Mouse (Mus musculus) G1E (cell line): ENCODE data around the gene Cnn3. TPM values are rescaled to one million over a fixed set of nuclear protein-coding genes. Genes with fewer than 3 reads are reported as not detected.

Experiments used
- ATAC-seq: 2 replicates; pipeline ENCODE4 v1.8.0; 2016; ENCODE audit warnings: mild to moderate bottlenecking; ENCODE audit not compliant: insufficient number of reproducible peaks, poor library complexity, low FRiP score, severe bottlenecking; ENCODE audit errors: extremely low read depth
- DNase-seq: peaks from one replicate; pipeline ENCODE4 v3.0.0; 2012; ENCODE audit warnings: low spot score
- H3K27me3 ChIP-seq: 2 replicates; pipeline ENCODE4 v1.6.1; 2012; ENCODE audit warnings: mild to moderate bottlenecking, low read length, inconsistent platforms; ENCODE audit not compliant: insufficient read depth
- H3K36me3 ChIP-seq: replicated peaks from 2 replicates; pipeline ENCODE3; 2012; ENCODE audit warnings: mild to moderate bottlenecking, inconsistent platforms
- H3K4me1 ChIP-seq: 2 replicates; pipeline ENCODE4 v1.6.1; 2012; ENCODE audit warnings: low read depth, low read length, inconsistent platforms, mixed read lengths; ENCODE audit not compliant: insufficient read depth
- H3K4me3 ChIP-seq: 2 replicates; pipeline ENCODE4 v1.5.1; 2012; ENCODE audit warnings: low read depth, mild to moderate bottlenecking, inconsistent platforms, low read length, moderate library complexity, mixed read lengths
- H3K9me3 ChIP-seq: replicated peaks from 2 replicates; pipeline ENCODE4 v1.6.1; 2012; ENCODE audit warnings: inconsistent platforms
- CTCF ChIP-seq: IDR thresholded peaks from 2 replicates; pipeline ENCODE4 v1.5.1; 2012; ENCODE audit warnings: low read depth, low read length, inconsistent platforms, mixed read lengths
- GATA1 ChIP-seq: IDR thresholded peaks from 2 replicates; pipeline ENCODE4 v1.6.1; 2012; ENCODE audit warnings: borderline replicate concordance, low read length, inconsistent platforms, mixed read lengths
- GATA2 ChIP-seq: IDR thresholded peaks from 2 replicates; pipeline ENCODE4 v1.6.1; 2012; ENCODE audit warnings: low read depth, low read length, inconsistent platforms, borderline replicate concordance
- POLR2AphosphoS5 ChIP-seq: IDR thresholded peaks from 2 replicates; pipeline ENCODE4 v1.6.1; 2012; ENCODE audit warnings: low read depth, low read length, inconsistent platforms; ENCODE audit not compliant: insufficient replicate concordance
- TAL1 ChIP-seq: conservative IDR thresholded peaks from 2 replicates; pipeline ENCODE4 v1.6.1; 2012; ENCODE audit warnings: low read depth, low read length, inconsistent platforms, mixed read lengths
- polyA plus RNA-seq: library from polyadenylated mRNA; stranded (reverse); fragments of >175 nt; gene quantifications from 2 replicates; pipeline ENCODE4 v1.2.3, GENCODE M21; 2012
- total RNA-seq, 2 experiments: library from RNA; stranded (forward) in 1 of 2; stranded (reverse) in 1 of 2; fragments of 200-1000 nt in 1 of 2; fragments of >200 nt in 1 of 2; fragmentation: Nextera tagmentation in 1 of 2; gene quantifications; 2 replicates each; pipeline ENCODE4 v1.2.3; 2014 to 2017

Gene Cnn3
- total and polyA plus RNA-seq, 3 experiments: 0.33 TPM; not detected in 2

DNA sequence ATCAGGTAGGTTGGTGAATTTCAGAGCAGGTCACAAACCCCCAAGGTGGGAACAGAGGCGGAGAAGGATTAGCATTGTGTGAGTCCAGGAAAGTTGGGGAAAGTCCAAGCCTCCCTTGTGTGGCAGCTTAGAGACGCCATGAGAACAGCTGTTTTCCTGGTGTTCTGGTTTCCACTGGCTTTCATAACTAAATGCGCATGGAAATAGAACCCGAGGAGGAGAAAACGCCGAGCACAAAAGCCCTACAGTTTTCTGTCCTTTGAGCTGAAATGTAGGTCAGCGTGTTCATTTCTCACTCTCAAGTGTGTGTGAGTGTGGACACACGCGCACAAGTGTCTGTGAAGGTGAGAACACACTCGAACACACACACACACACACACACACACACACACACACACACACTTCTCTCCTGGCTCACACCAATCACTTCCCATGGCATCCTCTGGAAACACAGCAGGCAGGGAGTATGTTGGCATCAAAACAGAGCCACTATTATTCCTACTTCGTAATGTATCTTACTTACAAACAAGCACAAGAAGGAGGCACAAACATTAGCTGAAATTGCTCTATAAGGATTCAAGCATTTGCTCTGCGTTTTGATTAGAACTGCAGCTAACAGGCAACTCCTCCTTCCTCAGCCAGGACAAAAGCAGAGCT lies 63.3 kb downstream of the Cnn3 start:
- Histone ChIP-seq H3K4me3 (no peak overlapping the region), H3K9me3 (no peaks in the 10 kb centered on the region), H3K4me1 (no peaks in the 10 kb centered on the region), H3K27me3 (peaks cover 14% of the 10 kb centered on the region; the same call in 1 of the 2 replicates), H3K36me3 (no peaks in the 10 kb centered on the region)
- TF ChIP-seq GATA1: no peak
- TF ChIP-seq GATA2: no peak
- no peak for TF ChIP-seq CTCF
- no peak for TF ChIP-seq POLR2AphosphoS5
- no peak for TF ChIP-seq TAL1
- DNase-seq: no peak
- ATAC-seq: no peak

DNA sequence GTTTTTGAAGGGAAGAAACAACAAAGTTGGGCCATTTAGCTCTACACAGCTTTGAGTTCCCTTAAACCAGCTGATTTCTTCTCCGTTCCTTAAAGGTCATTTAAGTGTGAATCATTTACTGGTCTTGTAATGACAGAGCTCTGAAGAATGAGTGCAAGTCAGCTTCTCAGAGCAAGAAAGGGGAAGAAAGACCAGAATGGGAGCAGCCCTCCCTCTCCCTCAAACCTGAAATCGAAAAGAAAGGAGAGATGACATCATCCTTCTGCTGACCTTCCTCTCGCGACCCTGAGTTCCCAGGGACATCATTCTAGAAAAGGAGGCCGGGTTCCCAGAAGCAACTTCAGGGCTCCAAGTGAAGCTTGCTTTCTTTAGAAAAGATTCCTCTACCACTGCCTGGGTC lies 64.6 kb downstream of the Cnn3 start:
- H3K9me3 ChIP-seq: no peaks in the 10 kb centered on the region
- no peaks in the 10 kb centered on the region for H3K4me1 ChIP-seq
- DNase-seq (no peak), ATAC-seq (no peak)
- H3K36me3 ChIP-seq: no peaks in the 10 kb centered on the region
- H3K27me3 ChIP-seq: peaks cover 10% of the 10 kb centered on the region; the same call in 1 of the 2 replicates
- H3K4me3 ChIP-seq: no peak overlapping the region
- TF ChIP-seq GATA2 (no peak), CTCF (no peak), TAL1 (no peak), POLR2AphosphoS5 (no peak), GATA1 (no peak)

DNA sequence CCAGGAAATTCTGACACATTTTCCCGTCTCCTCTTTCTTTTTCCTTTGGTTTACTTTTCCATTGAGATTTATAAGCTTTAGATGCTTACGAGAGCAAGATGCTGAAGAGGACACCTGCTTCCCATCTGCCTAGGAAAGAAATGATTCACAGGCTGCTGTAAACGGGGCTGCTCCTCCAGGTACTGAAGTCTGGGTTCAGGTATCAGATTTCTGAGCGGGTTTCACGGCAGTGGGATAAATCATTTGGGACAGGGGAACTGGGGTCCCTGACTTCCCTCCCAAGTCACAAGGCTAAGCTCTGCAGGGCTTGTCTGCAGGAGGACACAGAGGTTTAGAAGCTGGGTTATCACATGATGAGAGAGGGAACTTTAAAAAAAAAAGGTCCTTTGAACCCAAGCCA lies 65.7 kb downstream of the Cnn3 start:
- ATAC-seq (no peak), DNase-seq (no peak)
- no peaks in the 10 kb centered on the region for H3K9me3 ChIP-seq
- no peak overlapping the region for H3K4me3 ChIP-seq
- H3K27me3 ChIP-seq: peaks cover 8% of the 10 kb centered on the region; the same call in 1 of the 2 replicates
- TF ChIP-seq GATA1 (no peak), GATA2 (no peak), TAL1 (no peak), POLR2AphosphoS5 (no peak), CTCF (no peak)
- H3K36me3 ChIP-seq: no peaks in the 10 kb centered on the region
- no peaks in the 10 kb centered on the region for H3K4me1 ChIP-seq

DNA sequence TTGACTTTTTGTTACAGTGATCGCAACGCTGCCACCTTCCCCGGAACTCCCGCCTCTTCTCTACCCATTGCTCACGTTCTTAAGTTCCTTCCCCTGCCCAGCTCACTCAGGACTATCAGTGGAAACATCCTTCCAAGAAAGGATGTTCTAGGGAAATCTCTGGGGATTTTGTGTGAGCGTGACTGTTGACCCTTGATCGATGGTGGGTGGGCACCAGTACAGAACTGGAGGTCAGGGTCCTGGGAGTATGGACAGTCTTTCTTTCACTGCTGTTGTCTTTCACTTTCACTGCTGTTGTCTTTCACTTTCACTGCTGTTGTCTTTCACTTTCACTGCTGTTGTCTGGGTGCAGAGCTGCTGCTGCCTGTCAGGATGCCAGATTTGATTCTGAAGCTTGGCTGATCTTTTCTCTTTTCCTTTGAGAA lies 67.7 kb downstream of the Cnn3 start:
- Histone ChIP-seq H3K4me1 (no peaks in the 10 kb centered on the region), H3K9me3 (no peaks in the 10 kb centered on the region), H3K36me3 (no peaks in the 10 kb centered on the region), H3K27me3 (peaks cover 5% of the 10 kb centered on the region; the same call in 1 of the 2 replicates), H3K4me3 (no peak overlapping the region)
- no peak for ATAC-seq
- no peak for DNase-seq
- TF ChIP-seq GATA2 (no peak), POLR2AphosphoS5 (no peak), TAL1 (no peak), CTCF (no peak), GATA1 (no peak)

DNA sequence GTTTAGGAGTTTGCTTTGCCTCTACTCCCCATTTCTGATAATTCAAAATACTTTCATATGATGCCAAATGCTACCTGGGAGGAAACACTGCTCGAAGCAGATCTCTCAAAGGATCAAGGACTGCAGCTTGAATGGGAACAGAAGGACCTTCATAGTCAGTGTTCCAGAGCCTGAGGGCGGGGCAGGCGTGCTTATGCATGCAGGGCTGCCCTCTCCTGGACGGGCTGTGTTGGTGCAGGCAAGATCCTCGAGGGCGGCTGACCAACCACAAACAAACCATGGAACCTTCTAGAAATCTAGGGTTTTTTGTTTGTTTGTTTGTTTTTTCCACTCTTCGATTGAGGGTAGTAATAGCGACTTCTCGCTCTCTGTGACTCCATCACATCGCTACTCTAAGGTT lies 73.9 kb downstream of the Cnn3 start:
- Histone ChIP-seq H3K4me3 (no peak overlapping the region), H3K9me3 (no peaks in the 10 kb centered on the region), H3K36me3 (no peaks in the 10 kb centered on the region), H3K27me3 (peaks cover 8% of the 10 kb centered on the region), H3K4me1 (no peaks in the 10 kb centered on the region; the same call in 1 of the 2 replicates)
- peak; percentile 57 for DNase-seq
- TF ChIP-seq CTCF (peak; percentile 63), TAL1 (no peak), POLR2AphosphoS5 (no peak), GATA2 (no peak), GATA1 (no peak)
- ATAC-seq: peak; percentile 70; the same call in 1 of the 2 replicates

DNA sequence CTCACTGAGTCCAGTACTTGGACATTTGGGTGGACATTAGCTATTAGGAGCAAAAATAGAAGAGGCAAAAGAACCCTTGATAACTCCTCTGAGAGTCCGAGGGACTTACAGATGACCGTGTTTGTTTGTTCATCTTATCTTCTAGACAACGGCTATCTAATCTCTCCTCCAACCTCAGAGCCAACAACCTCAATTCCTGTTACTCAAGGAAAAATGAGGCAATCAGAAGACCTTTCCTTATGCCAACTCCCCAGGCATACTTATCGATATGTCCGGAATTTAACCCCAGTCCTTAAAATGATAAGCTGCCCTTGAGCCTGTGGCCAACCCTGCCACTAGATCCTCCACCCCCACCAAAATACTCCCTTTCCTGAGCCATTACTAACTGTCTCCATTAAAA lies 74.4 kb downstream of the Cnn3 start:
- no peak for ATAC-seq
- no peaks in the 10 kb centered on the region for H3K36me3 ChIP-seq

More for the DNA sequence above, 74.4 kb downstream of the Cnn3 start:
- no peak for DNase-seq
- Histone ChIP-seq H3K4me3 (no peak overlapping the region), H3K27me3 (peaks cover 8% of the 10 kb centered on the region), H3K9me3 (no peaks in the 10 kb centered on the region), H3K4me1 (no peaks in the 10 kb centered on the region; the same call in 1 of the 2 replicates)
- TF ChIP-seq CTCF (no peak), GATA2 (no peak), POLR2AphosphoS5 (no peak), TAL1 (no peak), GATA1 (no peak)
